8 mouse cellular contexts compared by ENCODE assay signal in genomic region chr9:63726088-63727010, GRCm38 (mm10). TPM values are rescaled to one million over a fixed set of nuclear protein-coding genes. Genes with fewer than 3 reads are reported as not detected.
A peak's percentile ranks its signal among the peaks of the same experiment; 100 is the strongest.
DNase-seq lines count a peak whose midpoint lies in the region; ATAC-seq and TF ChIP-seq lines count a peak whose summit lies in the region.

No protein-coding gene starts in this region.

- ATAC-seq in limb, embryonic 13.5 days (ENCODE audit: low FRiP score, low read depth) = peak; percentile 52

- H3K4me1 ChIP-seq in heart, adult 2 months (ENCODE audit: control insufficient read depth, insufficient read depth, low read length) = peaks cover 22% of the 10 kb centered on the region
- peaks cover 69% of the 10 kb centered on the region for H3K4me1 ChIP-seq in limb, embryonic 13.5 days

- intact Hi-C loops in heart, adult 2 months (cut with DNase I) = no loop called here

- 41% methylated on average over 13 of the region's 13 CpGs for WGBS in heart, adult 2 months
- whole genome bisulfite sequencing in limb, embryonic 13.5 days = 45% methylated on average over 13 of the region's 13 CpGs

- H3K4me3 ChIP-seq in heart, adult 2 months = no peak overlapping the region
- no peak overlapping the region for H3K4me3 ChIP-seq in limb, embryonic 13.5 days

- TF ChIP-seq CTCF in heart, adult 2 months (IDR thresholded peaks at IDR 0.05) = no peak

- peak; percentile 41 for DNase-seq in adrenal gland, postnatal 10 days
- DNase-seq in adrenal gland, postnatal 4 days (ENCODE audit: low spot score in 2 of 2) = no peak
- DNase-seq in CD4-positive helper T cell, adult 2 months (ENCODE audit: low read depth, low spot score) = peak; percentile 74
- peak; percentile 62 to 77 for DNase-seq in heart, adult 2 months
- DNase-seq in skeletal muscle tissue, adult 2 months (ENCODE audit: low read depth, low spot score) = peak; percentile 59
- DNase-seq in yolk sac, embryonic 10.5 days (ENCODE audit: low spot score) = no peak
- DNase-seq in embryo, embryonic 9.5 days (ENCODE audit: extremely low spot score) = no peak

- no peak for TF ChIP-seq EP300 in heart, adult 2 months (IDR thresholded peaks at IDR 0.05; ENCODE audit: insufficient read depth, low read depth, low read length)

- no peak overlapping the region for H3K9ac ChIP-seq in heart, adult 2 months (ENCODE audit: low read depth, low read length)
- peak overlapping the region; percentile 48; the same call in 1 of the 2 replicates for H3K9ac ChIP-seq in limb, embryonic 13.5 days

- no peaks in the 10 kb centered on the region for H3K36me3 ChIP-seq in heart, adult 2 months (ENCODE audit: control insufficient read depth, insufficient read depth, low read length)
- H3K36me3 ChIP-seq in limb, embryonic 13.5 days = peaks cover 6% of the 10 kb centered on the region; the same call in 1 of the 2 replicates

- peak overlapping the region; percentile 25 for H3K4me2 ChIP-seq in limb, embryonic 13.5 days (replicated peaks)

- no peaks in the 10 kb centered on the region for H3K27me3 ChIP-seq in heart, adult 2 months (ENCODE audit: control insufficient read depth, insufficient read depth, low read length)
- H3K27me3 ChIP-seq in limb, embryonic 13.5 days = no peaks in the 10 kb centered on the region

- H3K9me3 ChIP-seq in limb, embryonic 13.5 days = no peaks in the 10 kb centered on the region

- no peaks in the 10 kb centered on the region for H3K79me2 ChIP-seq in heart, adult 2 months (replicated peaks; ENCODE audit: control insufficient read depth, insufficient read depth, low read length)

- TF ChIP-seq POLR2A in heart, adult 2 months (IDR thresholded peaks at IDR 0.05; ENCODE audit: insufficient read depth, low read depth, low read length) = no peak

- peak overlapping the region; percentile 57 for H3K27ac ChIP-seq in heart, adult 2 months
- H3K27ac ChIP-seq in limb, embryonic 13.5 days = peak overlapping the region; percentile 59; the same call in 1 of the 2 replicates

RNA-seq across cellular contexts. Expression of gene Smad3, which starts 31.4 kb away (rescaled TPM):
- total RNA-seq in adrenal gland, postnatal 10 days (2021) = 10 to 100 TPM; 24.4 to 31.8 TPM
- 10 to 100 TPM; 39.6 to 43.5 TPM for total RNA-seq in adrenal gland, postnatal 4 days (2021)
- 10 to 100 TPM; 12.4 to 13.0 TPM for total RNA-seq in heart, adult 2 months (2021)
- polyA plus RNA-seq in heart, adult 2 months (2012; rRNA removed) = 18.4 and 24.0 TPM in 2 replicates
- polyA plus RNA-seq in limb, embryonic 13.5 days (2015; fragmentation: Nextera tagmentation; extraction: Ambion mirVana) = 33.8 and 34.8 TPM in 2 replicates

Comparison
In these comparisons a context has a peak if more than half of its experiments do, and no peak if none do; other contexts are left out.
1. DNase-seq: peak in adrenal gland, postnatal 10 days (single experiment), CD4-positive helper T cell, adult 2 months (single experiment), heart, adult 2 months (2 of 2) and skeletal muscle tissue, adult 2 months (single experiment); none in adrenal gland, postnatal 4 days (0 of 2), yolk sac, embryonic 10.5 days (single experiment) and embryo, embryonic 9.5 days (single experiment).